Comparison of ENCODE assay signal across 15 mouse cellular contexts in genomic region chr9:63993256-63993655, GRCm38 (mm10). TPM values are rescaled to one million over a fixed set of nuclear protein-coding genes. Genes with fewer than 3 reads are reported as not detected.
A peak's percentile ranks its signal among the peaks of the same experiment; 100 is the strongest.
DNase-seq lines count a peak whose midpoint lies in the region; ATAC-seq and TF ChIP-seq lines count a peak whose summit lies in the region.
"Had no signal": no experiment of that assay in that cellular context is flagged by ENCODE, and none has a peak within 500 bp of the region (broad histone marks: within the 10 kb centered on the region; RNA-seq: fewer than 3 reads in every experiment).

No protein-coding gene starts in this region.

- H3K36me3 ChIP-seq in heart, embryonic 16.5 days (ENCODE audit: control insufficient read depth, insufficient read depth), result 0 out of 2 replicates have a peak, but pooled peaks cover 7% of the 10 kb centered on the region
- no peaks in the 10 kb centered on the region for H3K36me3 ChIP-seq in heart, adult 2 months (ENCODE audit: control insufficient read depth, insufficient read depth, low read length)
- peaks cover 3% of the 10 kb centered on the region; the same call in 1 of the 2 replicates for H3K36me3 ChIP-seq in lung, embryonic 16.5 days (ENCODE audit: control insufficient read depth, insufficient read depth, low read length)
- H3K36me3 ChIP-seq in limb, embryonic 10.5 days, result peaks cover 100% of the 10 kb centered on the region
- H3K36me3 ChIP-seq in kidney, embryonic 16.5 days (ENCODE audit: insufficient read depth, low read length), result peaks cover 12% of the 10 kb centered on the region
- H3K36me3 ChIP-seq in midbrain, embryonic 10.5 days, result peaks cover 37% of the 10 kb centered on the region
- H3K36me3 ChIP-seq: midbrain, embryonic 13.5 days had no signal

- no peaks in the 10 kb centered on the region for H3K9me3 ChIP-seq in heart, embryonic 16.5 days (replicated peaks; ENCODE audit: control insufficient read depth, low read length)
- H3K9me3 ChIP-seq in lung, embryonic 16.5 days (ENCODE audit: control insufficient read depth, low read length), result no peaks in the 10 kb centered on the region
- no peaks in the 10 kb centered on the region for H3K9me3 ChIP-seq in limb, embryonic 10.5 days (replicated peaks)
- no peaks in the 10 kb centered on the region for H3K9me3 ChIP-seq in kidney, embryonic 16.5 days (ENCODE audit: low read length)
- H3K9me3 ChIP-seq in midbrain, embryonic 10.5 days (replicated peaks), result no peaks in the 10 kb centered on the region
- H3K9me3 ChIP-seq: midbrain, embryonic 13.5 days had no signal

- no peaks in the 10 kb centered on the region for H3K27me3 ChIP-seq in heart, embryonic 16.5 days (ENCODE audit: control insufficient read depth, insufficient read depth, low read length)
- H3K27me3 ChIP-seq in heart, adult 2 months (ENCODE audit: control insufficient read depth, insufficient read depth, low read length), result no peaks in the 10 kb centered on the region
- no peaks in the 10 kb centered on the region for H3K27me3 ChIP-seq in lung, embryonic 16.5 days (ENCODE audit: control insufficient read depth, insufficient read depth, low read depth, low read length)
- no peaks in the 10 kb centered on the region for H3K27me3 ChIP-seq in limb, embryonic 10.5 days (ENCODE audit: low read depth, poor library complexity, severe bottlenecking)
- H3K27me3 ChIP-seq in kidney, embryonic 16.5 days (ENCODE audit: insufficient read depth, low read length), result no peaks in the 10 kb centered on the region
- H3K27me3 ChIP-seq in midbrain, embryonic 10.5 days (ENCODE audit: low read depth, poor library complexity, severe bottlenecking), result no peaks in the 10 kb centered on the region
- H3K27me3 ChIP-seq: midbrain, embryonic 13.5 days had no signal

- H3K79me2 ChIP-seq in heart, adult 2 months (replicated peaks; ENCODE audit: control insufficient read depth, insufficient read depth, low read length), result 0 out of 2 replicates have a peak, but pooled peaks cover 1% of the 10 kb centered on the region

- TF ChIP-seq POLR2A in heart, adult 2 months (IDR thresholded peaks at IDR 0.05; ENCODE audit: insufficient read depth, low read depth, low read length), result no peak

- H3K4me1 ChIP-seq in heart, embryonic 16.5 days (ENCODE audit: control insufficient read depth, insufficient read depth, low read length), result peaks cover 51% of the 10 kb centered on the region
- H3K4me1 ChIP-seq in heart, adult 2 months (ENCODE audit: control insufficient read depth, insufficient read depth, low read length), result peaks cover 24% of the 10 kb centered on the region
- peaks cover 40% of the 10 kb centered on the region for H3K4me1 ChIP-seq in lung, embryonic 16.5 days (replicated peaks; ENCODE audit: control insufficient read depth, insufficient read depth, low read length)
- H3K4me1 ChIP-seq in limb, embryonic 10.5 days, result peaks cover 52% of the 10 kb centered on the region
- peaks cover 31% of the 10 kb centered on the region for H3K4me1 ChIP-seq in kidney, embryonic 16.5 days (ENCODE audit: insufficient read depth, low read length)
- H3K4me1 ChIP-seq in midbrain, embryonic 10.5 days, result peaks cover 8% of the 10 kb centered on the region; the same call in 1 of the 2 replicates

- 77% methylated on average over 5 of the region's 5 CpGs for WGBS in heart, embryonic 16.5 days
- 76% methylated on average over 5 of the region's 5 CpGs for WGBS in heart, adult 2 months
- WGBS in lung, embryonic 16.5 days, result 73% methylated on average over 5 of the region's 5 CpGs
- WGBS in limb, embryonic 10.5 days, result 89% methylated on average over 5 of the region's 5 CpGs
- whole genome bisulfite sequencing in kidney, embryonic 16.5 days, result 75% methylated on average over 5 of the region's 5 CpGs
- 89% methylated on average over 5 of the region's 5 CpGs for WGBS in midbrain, embryonic 10.5 days

- no peak overlapping the region for H3K4me2 ChIP-seq in heart, embryonic 16.5 days (ENCODE audit: low read depth, low read length)
- H3K4me2 ChIP-seq in lung, embryonic 16.5 days (ENCODE audit: low read depth, low read length), result no peak overlapping the region
- no peak overlapping the region for H3K4me2 ChIP-seq in kidney, embryonic 16.5 days (replicated peaks; ENCODE audit: low read depth, low read length)
- H3K4me2 ChIP-seq: hindbrain, embryonic 14.5 days; midbrain, embryonic 13.5 days had no signal

- ATAC-seq in heart, embryonic 16.5 days (replicated peaks; ENCODE audit: extremely low read depth, insufficient read depth, low FRiP score), result no peak
- ATAC-seq in lung, embryonic 16.5 days (ENCODE audit: low read depth), result no peak
- no peak for ATAC-seq in kidney, embryonic 16.5 days (ENCODE audit: low FRiP score, low TSS enrichment)
- ATAC-seq: CD4-positive, CD25-positive, alpha-beta regulatory T cell, adult 4 months; forebrain, embryonic 16.5 days; midbrain, embryonic 13.5 days had no signal

- TF ChIP-seq CTCF in heart, adult 2 months (IDR thresholded peaks at IDR 0.05), result no peak

- no peak for DNase-seq in heart, adult 2 months
- no peak for DNase-seq in lung, postnatal 10 days
- DNase-seq in limb, embryonic 10.5 days (ENCODE audit: low spot score), result no peak
- no peak for DNase-seq in midbrain, embryonic 10.5 days (ENCODE audit: low spot score)
- DNase-seq: cerebellum, adult 11 months; gastrocnemius, postnatal 25 days; lung, postnatal 4 days had no signal

- TF ChIP-seq EP300 in heart, adult 2 months (IDR thresholded peaks at IDR 0.05; ENCODE audit: insufficient read depth, low read depth, low read length), result no peak

- intact Hi-C loops in heart, adult 2 months (cut with DNase I), result loop anchor here (5.0 kb wide), 1 partner anchor 36 kb away; no protein-coding TSS in a partner anchor

- no peak overlapping the region for H3K4me3 ChIP-seq in heart, embryonic 16.5 days (ENCODE audit: low read length)
- H3K4me3 ChIP-seq in heart, adult 2 months, result no peak overlapping the region
- no peak overlapping the region for H3K4me3 ChIP-seq in lung, embryonic 16.5 days (ENCODE audit: low read length)
- H3K4me3 ChIP-seq in limb, embryonic 10.5 days, result no peak overlapping the region
- H3K4me3 ChIP-seq in kidney, embryonic 16.5 days (ENCODE audit: low read length), result no peak overlapping the region
- H3K4me3 ChIP-seq in midbrain, embryonic 10.5 days, result no peak overlapping the region
- H3K4me3 ChIP-seq: midbrain, embryonic 13.5 days had no signal

- H3K9ac ChIP-seq in heart, embryonic 16.5 days (ENCODE audit: low read length), result no peak overlapping the region
- H3K9ac ChIP-seq in heart, adult 2 months (ENCODE audit: low read depth, low read length), result no peak overlapping the region
- 0 out of 2 replicates have a peak overlapping the region, but pooled peaks have one; percentile 1 for H3K9ac ChIP-seq in lung, embryonic 16.5 days (ENCODE audit: low read length)
- H3K9ac ChIP-seq in kidney, embryonic 16.5 days (replicated peaks; ENCODE audit: low read length), result no peak overlapping the region
- H3K9ac ChIP-seq: hindbrain, embryonic 14.5 days; midbrain, embryonic 13.5 days had no signal

- peak overlapping the region; percentile 57; the same call in 1 of the 2 replicates for H3K27ac ChIP-seq in heart, embryonic 16.5 days (ENCODE audit: low read length)
- H3K27ac ChIP-seq in heart, adult 2 months, result no peak overlapping the region; the same call in 1 of the 2 replicates
- H3K27ac ChIP-seq in lung, embryonic 16.5 days (ENCODE audit: low read length), result peak overlapping the region; percentile 67
- peak overlapping the region; percentile 56 for H3K27ac ChIP-seq in limb, embryonic 10.5 days
- no peak overlapping the region for H3K27ac ChIP-seq in kidney, embryonic 16.5 days (ENCODE audit: low read length)
- H3K27ac ChIP-seq in midbrain, embryonic 10.5 days (replicated peaks), result no peak overlapping the region
- H3K27ac ChIP-seq: hindbrain, embryonic 14.5 days; kidney, postnatal 0 days; midbrain, embryonic 13.5 days had no signal

RNA-seq across cellular contexts. Expression of gene Smad6, which starts 28.6 kb away (rescaled TPM):
- 12.8 and 13.7 TPM in 2 replicates for polyA plus RNA-seq in heart, embryonic 16.5 days (2015; fragmentation: Nextera tagmentation; extraction: Ambion mirVana)
- 10 to 100 TPM; 11.0 to 15.1 TPM for total RNA-seq in heart, adult 2 months (2021)
- polyA plus RNA-seq in heart, adult 2 months (2012; rRNA removed), result 9.6 and 14.7 TPM in 2 replicates
- polyA plus RNA-seq in lung, embryonic 16.5 days (2015; fragmentation: Nextera tagmentation; extraction: Ambion mirVana), result 6.8 and 8.6 TPM in 2 replicates
- 10.9 and 11.4 TPM in 2 replicates for polyA plus RNA-seq in limb, embryonic 10.5 days (2016; fragmentation: Nextera tagmentation; extraction: Ambion mirVana)
- 8.1 and 8.4 TPM in 2 replicates for polyA plus RNA-seq in kidney, embryonic 16.5 days (2015; fragmentation: Nextera tagmentation; extraction: Ambion mirVana)
- 3.8 and 4.4 TPM in 2 replicates for polyA plus RNA-seq in midbrain, embryonic 10.5 days (2016; fragmentation: Nextera tagmentation; extraction: Ambion mirVana)

Comparison
In these comparisons a context has a peak if more than half of its experiments do, and no peak if none do; other contexts are left out.
1. H3K27ac ChIP-seq: peak in heart, embryonic 16.5 days (single experiment), lung, embryonic 16.5 days (single experiment) and limb, embryonic 10.5 days (single experiment); none in heart, adult 2 months (single experiment), kidney, embryonic 16.5 days (single experiment) and midbrain, embryonic 10.5 days (single experiment).